Mouse (Mus musculus) C2C12 (cell line): ENCODE data around the gene Olfr1264. TPM values are rescaled to one million over a fixed set of nuclear protein-coding genes. Genes with fewer than 3 reads are reported as not detected.

Experiments used
- H3K27me3 ChIP-seq: one replicate; pipeline ENCODE4 v1.6.1; 2011; ENCODE audit not compliant: control insufficient read depth, insufficient read depth, insufficient read length
- H3K36me3 ChIP-seq: one replicate; pipeline ENCODE4 v1.6.1; 2011; ENCODE audit not compliant: control insufficient read depth, insufficient read depth
- H3K4me3 ChIP-seq: one replicate; pipeline ENCODE4 v1.5.1; 2011; ENCODE audit warnings: mild to moderate bottlenecking, control low read depth; ENCODE audit not compliant: poor library complexity, insufficient read depth, severe bottlenecking
- H3K79me2 ChIP-seq: one replicate; pipeline ENCODE4 v1.6.1; 2011; ENCODE audit not compliant: control insufficient read depth, insufficient read depth
- H3K79me3 ChIP-seq: one replicate; pipeline ENCODE4 v1.6.1; 2011; ENCODE audit warnings: low read depth, control low read depth
- H3ac ChIP-seq: one replicate; pipeline ENCODE3; 2011; ENCODE audit warnings: low read depth; ENCODE audit not compliant: control insufficient read depth, insufficient read length
- CEBPB ChIP-seq: IDR thresholded peaks from one replicate; pipeline ENCODE4 v1.6.1; 2011; ENCODE audit warnings: low read depth, mild to moderate bottlenecking, control low read depth, moderate library complexity
- CTCF ChIP-seq: IDR thresholded peaks from one replicate; pipeline ENCODE4 v1.5.1; 2011; ENCODE audit not compliant: control insufficient read depth, insufficient read depth, insufficient read length
- FOSL1 ChIP-seq: IDR thresholded peaks from one replicate; pipeline ENCODE4 v1.8.0; 2011; ENCODE audit warnings: mild to moderate bottlenecking, low read length; ENCODE audit not compliant: poor library complexity, insufficient read depth, severe bottlenecking
- MAX ChIP-seq: IDR thresholded peaks from one replicate; pipeline ENCODE4 v1.6.1; 2011; ENCODE audit warnings: mild to moderate bottlenecking, control low read depth
- MYOD1 ChIP-seq: IDR thresholded peaks from one replicate; pipeline ENCODE4 v1.6.1; 2011; ENCODE audit warnings: low read depth; ENCODE audit not compliant: control insufficient read depth, insufficient read length
- MYOG ChIP-seq: IDR thresholded peaks from one replicate; pipeline ENCODE4 v1.6.1; 2011; ENCODE audit not compliant: control insufficient read depth, insufficient read length; ENCODE audit errors: extremely low read depth
- USF1 ChIP-seq: IDR thresholded peaks from one replicate; pipeline ENCODE4 v1.6.1; 2011; ENCODE audit warnings: low read depth, mild to moderate bottlenecking, control low read depth, moderate library complexity
- polyA plus RNA-seq: library from polyadenylated mRNA; unstranded; fragments of >200 nt; fragmentation: generic; extraction: Trizol; gene quantifications from one replicate; pipeline ENCODE4 v1.2.1, GENCODE M21; 2012; ENCODE audit warnings: missing spikeins

Gene Olfr1264
- polyA plus RNA-seq, 1 experiment: not detected

GRCm38 (mm10) chr2:89990921-89991320 lies 34.5 kb downstream of the Olfr1264 start, which contains the start of gene Olfr1261:
TSS of gene Olfr1261 (plus strand) at chr2:89991221.
- H3K79me2 ChIP-seq: no peaks in the 10 kb centered on the region
- H3K79me3 ChIP-seq: no peaks in the 10 kb centered on the region
- H3K36me3 ChIP-seq: no peaks in the 10 kb centered on the region
- no peak within 1 kb of the TSS for H3ac ChIP-seq
- no peaks in the 10 kb centered on the region for H3K27me3 ChIP-seq
- TF ChIP-seq CEBPB: no peak
- TF ChIP-seq FOSL1: no peak
- TF ChIP-seq MYOD1: no peak
- no peak for TF ChIP-seq CTCF
- no peak for TF ChIP-seq MAX
- TF ChIP-seq MYOG: no peak
- no peak for TF ChIP-seq USF1
- H3K4me3 ChIP-seq: no peak within 1 kb of the TSS

- Histone ChIP-seq H3K79me2 (no peaks in the 10 kb centered on the region), H3K79me3 (no peaks in the 10 kb centered on the region), H3K4me3 (no peak overlapping the region), H3K36me3 (no peaks in the 10 kb centered on the region), H3K27me3 (no peaks in the 10 kb centered on the region), H3ac (no peak overlapping the region)
- TF ChIP-seq CEBPB (no peak), MYOG (no peak), MAX (no peak), FOSL1 (no peak), CTCF (no peak), MYOD1 (no peak), USF1 (no peak)
These were observed 47.7 kb downstream of the Olfr1264 start for GRCm38 (mm10) chr2:89977709-89978108.

GRCm38 (mm10) chr2:89974184-89974583 lies 51.2 kb downstream of the Olfr1264 start, which contains the start of gene Olfr1260:
TSS of gene Olfr1260 (plus strand) at chr2:89974340.
- Histone ChIP-seq H3ac (no peak within 1 kb of the TSS), H3K27me3 (no peaks in the 10 kb centered on the region), H3K4me3 (no peak within 1 kb of the TSS), H3K79me2 (no peaks in the 10 kb centered on the region), H3K36me3 (no peaks in the 10 kb centered on the region), H3K79me3 (no peaks in the 10 kb centered on the region)
- TF ChIP-seq MYOG: no peak
- no peak for TF ChIP-seq CTCF
- TF ChIP-seq FOSL1: no peak
- no peak for TF ChIP-seq CEBPB
- no peak for TF ChIP-seq MYOD1
- no peak for TF ChIP-seq USF1
- no peak for TF ChIP-seq MAX

Other genes starting within 250 kb of the Olfr1264 start
- gene Olfr1254, start 232.0 kb downstream of the Olfr1264 start, polyA plus RNA-seq: not detected
- not detected for gene Olfr1255, start 213.5 kb downstream of the Olfr1264 start, polyA plus RNA-seq
- not detected for gene Olfr1256, start 184.0 kb downstream of the Olfr1264 start, polyA plus RNA-seq
- not detected for gene Olfr48, start 177.4 kb downstream of the Olfr1264 start, polyA plus RNA-seq
- not detected for gene Olfr1257, start 147.1 kb downstream of the Olfr1264 start, polyA plus RNA-seq
- gene Olfr1258, start 98.3 kb downstream of the Olfr1264 start, polyA plus RNA-seq: 0.01 TPM
- gene Olfr1259, start 76.9 kb downstream of the Olfr1264 start, polyA plus RNA-seq: 0.12 TPM
- gene Olfr1260, start 51.2 kb downstream of the Olfr1264 start, polyA plus RNA-seq: not detected
- not detected for gene Olfr1261, start 34.4 kb downstream of the Olfr1264 start, polyA plus RNA-seq
- not detected for gene Olfr1262, start 25.4 kb downstream of the Olfr1264 start, polyA plus RNA-seq
- gene Olfr1263, start 13.4 kb downstream of the Olfr1264 start, polyA plus RNA-seq: not detected
- gene Olfr1265, start 9.8 kb upstream of the Olfr1264 start, polyA plus RNA-seq: not detected
- not detected for gene Olfr140, start 38.0 kb upstream of the Olfr1264 start, polyA plus RNA-seq
- not detected for gene Olfr1269, start 95.8 kb upstream of the Olfr1264 start, polyA plus RNA-seq
- not detected for gene Olfr32, start 116.7 kb upstream of the Olfr1264 start, polyA plus RNA-seq
- gene Olfr1270, start 127.5 kb upstream of the Olfr1264 start, polyA plus RNA-seq: not detected
- not detected for gene Olfr1506, start 198.9 kb upstream of the Olfr1264 start, polyA plus RNA-seq
- not detected for gene Olfr142, start 232.0 kb upstream of the Olfr1264 start, polyA plus RNA-seq
- not detected for gene Olfr1271, start 245.5 kb upstream of the Olfr1264 start, polyA plus RNA-seq